Mouse (Mus musculus) CH12.LX (cell line): Measurements from ENCODE around the gene Hs3st6. TPM values are rescaled to one million over a fixed set of nuclear protein-coding genes. Genes with fewer than 3 reads are reported as not detected.
"Not testable (repeated sequence)": the region's sequence is repeated elsewhere in the genome, so short reads cannot be mapped to it uniquely, and the experiment has no call there.

Experiments
- DNase-seq: peaks from one replicate; pipeline ENCODE4 v3.0.0-alpha.2; 2013; ENCODE audit errors: extremely low read depth
- H3K27ac ChIP-seq: 2 replicates; pipeline ENCODE4 v1.5.1; 2012; ENCODE audit warnings: low read depth, mild to moderate bottlenecking, control low read depth, moderate library complexity; ENCODE audit not compliant: insufficient read depth
- H3K27me3 ChIP-seq: replicated peaks from 2 replicates; pipeline ENCODE3; 2012; ENCODE audit warnings: inconsistent platforms
- H3K36me3 ChIP-seq, 2 experiments: replicated peaks in 1 of 2; 2 replicates each; pipeline versions ENCODE3 to v1.6.1; 2012; ENCODE audit warnings: inconsistent platforms in 1 of 2, low read length in 1 of 2, mild to moderate bottlenecking in 1 of 2, mixed read lengths in 1 of 2, moderate library complexity in 1 of 2; ENCODE audit not compliant: control insufficient read depth in 1 of 2, insufficient read depth in 1 of 2
- H3K4me1 ChIP-seq, 2 experiments: 2 replicates each; pipeline ENCODE4 v1.6.1; 2012; ENCODE audit warnings: inconsistent platforms in 1 of 2, moderate library complexity in 1 of 2; ENCODE audit not compliant: insufficient read depth in 2 of 2, control insufficient read depth in 1 of 2
- H3K4me2 ChIP-seq: 2 replicates; pipeline ENCODE4 v1.6.1; 2012; ENCODE audit warnings: low read depth, mild to moderate bottlenecking, control low read depth; ENCODE audit not compliant: poor library complexity, insufficient read depth, severe bottlenecking
- H3K4me3 ChIP-seq, 3 experiments: fragments of 150-350 bp in 1 of 3; sonication (generic) in 1 of 3; replicated peaks in 1 of 3; 2 replicates each; pipeline versions ENCODE3 to v1.5.1; 2011 to 2012; ENCODE audit warnings: low read depth in 2 of 3, low read length in 2 of 3, mild to moderate bottlenecking in 2 of 3, moderate library complexity in 2 of 3, control low read depth in 1 of 3, improper control_type of control experiment in 1 of 3, inconsistent platforms in 1 of 3, mixed read lengths in 1 of 3; ENCODE audit not compliant: poor library complexity in 1 of 3
- H3K79me2 ChIP-seq: replicated peaks from 2 replicates; pipeline ENCODE4 v1.6.1; 2012; ENCODE audit warnings: mild to moderate bottlenecking, moderate library complexity; ENCODE audit not compliant: control insufficient read depth, poor library complexity, insufficient read depth, severe bottlenecking; ENCODE audit errors: extremely low read depth
- H3K9ac ChIP-seq: 2 replicates; pipeline ENCODE4 v1.6.1; 2012; ENCODE audit warnings: low read depth, mild to moderate bottlenecking, control low read depth, moderate library complexity; ENCODE audit not compliant: insufficient read depth
- H3K9me3 ChIP-seq: replicated peaks from 2 replicates; pipeline ENCODE3; 2012; ENCODE audit warnings: low read length, inconsistent platforms, mixed read lengths
- CHD1 ChIP-seq: IDR thresholded peaks from 2 replicates; pipeline ENCODE4 v1.6.1; 2012; ENCODE audit warnings: low read depth, low read length, improper control_type of control experiment, inconsistent platforms
- CHD2 ChIP-seq: IDR thresholded peaks from 2 replicates; pipeline ENCODE4 v1.6.1; 2011; ENCODE audit warnings: low read length, improper control_type of control experiment
- CTCF ChIP-seq, 2 experiments: IDR thresholded peaks in 1 of 2; conservative IDR thresholded peaks in 1 of 2; 2 replicates each; pipeline ENCODE4 v1.5.1; 2011 to 2012; ENCODE audit warnings: low read depth in 2 of 2, low read length in 2 of 2, improper control_type of control experiment in 1 of 2, inconsistent platforms in 1 of 2, mild to moderate bottlenecking in 1 of 2, moderate library complexity in 1 of 2
- E2F4 ChIP-seq: IDR thresholded peaks from 2 replicates; pipeline ENCODE4 v1.6.1; 2011; ENCODE audit warnings: low read depth, low read length, improper control_type of control experiment; ENCODE audit not compliant: insufficient replicate concordance
- ELF1 ChIP-seq: IDR thresholded peaks from 2 replicates; pipeline ENCODE4 v1.6.1; 2014; ENCODE audit warnings: low read depth, mild to moderate bottlenecking, inconsistent platforms, low read length, improper control_type of control experiment
- ETS1 ChIP-seq: conservative IDR thresholded peaks from 2 replicates; pipeline ENCODE4 v1.6.1; 2012; ENCODE audit warnings: low read depth, mild to moderate bottlenecking, inconsistent platforms, low read length, improper control_type of control experiment, moderate library complexity
- HCFC1 ChIP-seq: IDR thresholded peaks from 2 replicates; pipeline ENCODE4 v1.6.1; 2012; ENCODE audit warnings: low read depth, mild to moderate bottlenecking, inconsistent platforms, low read length, improper control_type of control experiment
- IRF4 ChIP-seq: IDR thresholded peaks from 2 replicates; pipeline ENCODE4 v1.6.1; 2014; ENCODE audit warnings: low read depth, mild to moderate bottlenecking, inconsistent platforms, low read length, improper control_type of control experiment
- MAFK ChIP-seq: IDR thresholded peaks from 2 replicates; pipeline ENCODE4 v1.6.1; 2011; ENCODE audit warnings: low read length, improper control_type of control experiment; ENCODE audit not compliant: insufficient replicate concordance
- MAX ChIP-seq: IDR thresholded peaks from 2 replicates; pipeline ENCODE4 v1.6.1; 2011; ENCODE audit warnings: low read length, improper control_type of control experiment
- MEF2A ChIP-seq: IDR thresholded peaks from 2 replicates; pipeline ENCODE4 v1.6.1; 2014; ENCODE audit warnings: low read depth, mild to moderate bottlenecking, inconsistent platforms, low read length, improper control_type of control experiment, borderline replicate concordance
- MXI1 ChIP-seq: IDR thresholded peaks from 2 replicates; pipeline ENCODE4 v1.6.1; 2011; ENCODE audit warnings: mild to moderate bottlenecking, low read depth, low read length, improper control_type of control experiment
- MYC ChIP-seq: IDR thresholded peaks from 2 replicates; pipeline ENCODE4 v1.6.1; 2011; ENCODE audit warnings: low read depth, mild to moderate bottlenecking, improper control_type of control experiment, low read length
- NELFE ChIP-seq: IDR thresholded peaks from 2 replicates; pipeline ENCODE4 v1.6.1; 2011; ENCODE audit warnings: low read depth, low read length, improper control_type of control experiment
- NRF1 ChIP-seq: IDR thresholded peaks from 2 replicates; pipeline ENCODE4 v1.6.1; 2014; ENCODE audit warnings: low read depth, mild to moderate bottlenecking, inconsistent platforms, low read length, improper control_type of control experiment, moderate library complexity
- POLR2A ChIP-seq: IDR thresholded peaks from 2 replicates; pipeline ENCODE4 v1.6.1; 2011; ENCODE audit warnings: low read depth, mild to moderate bottlenecking, improper control_type of control experiment, low read length
- POLR2AphosphoS2 ChIP-seq: IDR thresholded peaks from 2 replicates; pipeline ENCODE4 v1.6.1; 2011; ENCODE audit warnings: low read depth, low read length, improper control_type of control experiment
- SIN3A ChIP-seq: IDR thresholded peaks from 2 replicates; pipeline ENCODE4 v1.6.1; 2012; ENCODE audit warnings: low read length, improper control_type of control experiment, inconsistent platforms
- SMC3 ChIP-seq: IDR thresholded peaks from 2 replicates; pipeline ENCODE4 v1.6.1; 2011; ENCODE audit warnings: low read depth, low read length, improper control_type of control experiment
- TBP ChIP-seq: conservative IDR thresholded peaks from 2 replicates; pipeline ENCODE4 v1.6.1; 2011; ENCODE audit warnings: low read depth, low read length, improper control_type of control experiment
- USF1 ChIP-seq: IDR thresholded peaks from 2 replicates; pipeline ENCODE4 v1.6.1; 2014; ENCODE audit warnings: low read depth, mild to moderate bottlenecking, inconsistent platforms, low read length, improper control_type of control experiment
- ZC3H11A ChIP-seq: IDR thresholded peaks from 2 replicates; pipeline ENCODE4 v1.6.1; 2012; ENCODE audit warnings: low read depth, mild to moderate bottlenecking, inconsistent platforms, low read length, improper control_type of control experiment
- ZNF384 ChIP-seq: IDR thresholded peaks from 2 replicates; pipeline ENCODE4 v1.6.1; 2012; ENCODE audit warnings: low read depth, low read length, improper control_type of control experiment, inconsistent platforms
- dilution Hi-C: fragments of 300-500 bp; cut with MboI; formaldehyde crosslinking; loops from 2 replicates; pipeline ENCODE4 v1.14.3; 2020; ENCODE audit warnings: low sequenced_read_pairs; ENCODE audit not compliant: extremely low pct_unique_long_range_greater_than_20kb, extremely low pct_ligation_motif_present
- in situ Hi-C: fragments of 300-500 bp; cut with MboI; formaldehyde crosslinking; loops from 3 replicates; pipeline ENCODE4 v1.14.3; 2019; ENCODE audit warnings: low sequenced_read_pairs, low pct_ligation_motif_present, low pct_unique_long_range_greater_than_20kb, mixed read lengths
- polyA plus RNA-seq: library from polyadenylated mRNA; unstranded; fragments of >175 nt; gene quantifications from 2 replicates; pipeline ENCODE4 v1.2.1, GENCODE M21; 2012; ENCODE audit warnings: low read depth; ENCODE audit not compliant: insufficient read length
- total RNA-seq, 2 experiments: library from RNA; depleted of rRNA; stranded (reverse); fragments of 300-350 nt in 1 of 2; fragments of >200 nt in 1 of 2; gene quantifications; 2 replicates each; pipeline ENCODE4 v1.2.3; 2012 to 2014

The Hs3st6 gene
- total and polyA plus RNA-seq, 3 experiments, result 0.30 TPM; not detected in 2

DNA sequence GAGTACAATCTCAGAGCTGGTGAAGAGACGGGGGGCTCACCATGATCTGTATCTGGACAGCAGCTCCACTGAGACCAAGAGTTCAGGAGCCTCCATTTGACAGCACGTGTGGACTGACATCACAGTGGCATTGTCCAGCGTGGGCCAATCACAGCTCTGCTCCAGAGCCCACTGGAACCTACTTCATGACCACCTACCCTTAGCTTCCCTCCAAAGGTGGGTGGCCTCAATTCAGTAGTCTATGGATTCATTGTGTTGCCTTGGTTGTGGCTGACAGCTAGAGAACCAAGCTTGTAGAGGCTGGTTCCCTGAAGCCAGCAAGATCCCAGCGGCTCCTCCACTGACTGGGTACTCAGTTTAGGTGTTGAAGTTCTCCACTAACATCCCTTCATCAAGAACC is 34.8 kb upstream of the Hs3st6 start, which contains the start of the genes Rnf151 and Rps2:
TSS of gene Rnf151 (minus strand) at position 121 of the 400 bp plus-strand sequence.
TSS of gene Rps2 (plus strand) at position 174 of the 400 bp plus-strand sequence.
- TF ChIP-seq MEF2A, result no peak
- no peak for TF ChIP-seq HCFC1
- TF ChIP-seq POLR2A, result peak; percentile 58
- peak; percentile 84 for TF ChIP-seq POLR2AphosphoS2
- 0 out of 2 replicates have a peak, but pooled peaks have one; percentile 8 for TF ChIP-seq CHD2
- H3K27ac ChIP-seq, result no peak within 1 kb of the TSS
- peak within 1 kb of the TSS; percentile 98 for H3K9ac ChIP-seq
- peaks cover 5 to 24% of the 10 kb centered on the region in 2 experiments; a peak in 3 of 4 replicates for H3K4me1 ChIP-seq
- DNase-seq, result no peak
- H3K9me3 ChIP-seq, result no peaks in the 10 kb centered on the region
- peak within 1 kb of the TSS; percentile 92 for H3K4me2 ChIP-seq
- peaks cover 37% of the 10 kb centered on the region for H3K79me2 ChIP-seq
- in situ Hi-C loops, result no loop called here
- peaks cover 35 to 58% of the 10 kb centered on the region in 2 experiments for H3K36me3 ChIP-seq
- dilution Hi-C loops, result no loop called here
- H3K4me3 ChIP-seq, result peak within 1 kb of the TSS; percentile 70 to 92 (median 78)
- H3K27me3 ChIP-seq, result no peaks in the 10 kb centered on the region

GRCm38 (mm10) chr17:24718938-24719337 is 33.9 kb upstream of the Hs3st6 start:
- peaks cover 45% of the 10 kb centered on the region for H3K79me2 ChIP-seq
- H3K27me3 ChIP-seq, H3K9me3 ChIP-seq, dilution Hi-C loops, in situ Hi-C loops, H3K27ac ChIP-seq, DNase-seq: not testable (repeated sequence)
- TF ChIP-seq MYC (peak; percentile 75; the same call in 1 of the 2 replicates), SIN3A (peak; percentile 16; the same call in 1 of the 2 replicates), CTCF (conservative IDR thresholded peaks at IDR 0.05 in 1 of 2, IDR thresholded peaks at IDR 0.05 in 1 of 2; ENCODE audit: low read depth in 2 of 2, low read length in 2 of 2) (peak in 1 of 2 experiments; percentile 26; a peak in 1 of 4 replicates)
- H3K4me1 ChIP-seq, result peaks cover 5 to 26% of the 10 kb centered on the region in 2 experiments; a peak in 3 of 4 replicates
- peak overlapping the region; percentile 92 for H3K4me2 ChIP-seq
- H3K4me3 ChIP-seq, result peak overlapping the region; percentile 70 to 92 (median 78)
- peak overlapping the region; percentile 98 for H3K9ac ChIP-seq
- H3K36me3 ChIP-seq, result peaks cover 35 to 58% of the 10 kb centered on the region in 2 experiments

- Histone ChIP-seq H3K36me3 (peaks cover 35 to 58% of the 10 kb centered on the region in 2 experiments), H3K4me1 (peaks cover 5 to 29% of the 10 kb centered on the region in 2 experiments; a peak in 3 of 4 replicates)
- dilution Hi-C loops, result no loop called here
- TF ChIP-seq ZC3H11A (no peak), ETS1 (no peak), POLR2AphosphoS2 (peak; percentile 96), MAFK (no peak), MXI1 (peak; percentile 97), E2F4 (peak; percentile 83; the same call in 1 of the 2 replicates), CHD1 (0 out of 2 replicates have a peak, but pooled peaks have one; percentile 40), NRF1 (peak; percentile 83), MYC (peak; percentile 99), USF1 (peak; percentile 45), NELFE (peak; percentile 100), IRF4 (no peak; the same call in 1 of the 2 replicates), HCFC1 (peak; percentile 90), ZNF384 (no peak), ELF1 (peak; percentile 96), SMC3 (no peak), MAX (peak; percentile 94), TBP (peak; percentile 98)
These were observed 33.1 kb upstream of the Hs3st6 start for GRCm38 (mm10) chr17:24719494-24720222.

More at GRCm38 (mm10) chr17:24719494-24720222, 33.1 kb upstream of the Hs3st6 start:
- Histone ChIP-seq H3K27ac (peak overlapping the region; percentile 64), H3K9ac (peak overlapping the region; percentile 98), H3K4me2 (0 out of 2 replicates have a peak overlapping the region, but pooled peaks have one; percentile 92), H3K27me3 (no peaks in the 10 kb centered on the region), H3K79me2 (peaks cover 47% of the 10 kb centered on the region), H3K9me3 (no peaks in the 10 kb centered on the region), H3K4me3 (peak overlapping the region; percentile 70 to 92 (median 78))
- in situ Hi-C loops, result no loop called here
- DNase-seq, result peak; percentile 98
